ENCODE assay signal across 8 mouse cellular contexts in the genomic region with DNA sequence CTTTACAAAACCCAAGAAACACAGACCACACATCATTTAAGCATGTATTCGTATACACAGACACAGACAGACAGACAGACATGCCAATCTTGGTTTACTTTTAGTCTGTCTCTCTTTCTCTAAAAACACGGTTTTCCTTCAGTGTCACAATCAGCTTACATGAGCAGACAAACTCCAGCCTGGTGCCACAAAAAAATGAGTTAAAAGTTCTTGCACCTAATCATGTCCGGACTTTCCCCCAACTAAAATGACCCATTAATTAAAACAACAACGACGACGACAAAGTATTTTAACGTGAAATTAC. TPM values are rescaled to one million over a fixed set of nuclear protein-coding genes. Genes with fewer than 3 reads are reported as not detected.
DNase-seq lines count a peak whose midpoint lies in the region; ATAC-seq and TF ChIP-seq lines count a peak whose summit lies in the region.

No protein-coding gene starts in this region.

- peak overlapping the region; percentile 93 for H3K4me3 ChIP-seq in spleen, adult 2 months (ENCODE audit: extremely low read depth, insufficient read depth, insufficient read length)
- peak overlapping the region; percentile 86 for H3K4me3 ChIP-seq in limb, embryonic 15.5 days

- H3K9me3 ChIP-seq in limb, embryonic 15.5 days, result no peaks in the 10 kb centered on the region

- peak overlapping the region; percentile 62 for H3K4me2 ChIP-seq in limb, embryonic 15.5 days

- 0 out of 2 replicates have a peak overlapping the region, but pooled peaks have one; percentile 92 for H3K9ac ChIP-seq in limb, embryonic 15.5 days

- TF ChIP-seq POLR2A in spleen, adult 2 months (IDR thresholded peaks at IDR 0.05; ENCODE audit: low read depth, low read length), result no peak

- no peaks in the 10 kb centered on the region for H3K27me3 ChIP-seq in spleen, adult 2 months (ENCODE audit: control insufficient read depth, insufficient read depth, low read length)
- no peaks in the 10 kb centered on the region for H3K27me3 ChIP-seq in limb, embryonic 15.5 days

- no peak overlapping the region for H3K27ac ChIP-seq in spleen, adult 2 months (ENCODE audit: insufficient read depth, low read length)
- peak overlapping the region; percentile 99; the same call in 1 of the 2 replicates for H3K27ac ChIP-seq in limb, embryonic 15.5 days

- DNase-seq in embryo, embryonic 11 days, result peak; percentile 13
- no peak for DNase-seq in embryo, embryonic 10 days (ENCODE audit: low spot score)
- no peak for DNase-seq in spleen, adult 2 months (ENCODE audit: low read depth in 1 of 2, low spot score in 2 of 2)
- DNase-seq in spleen, postnatal 4 days (ENCODE audit: low spot score in 2 of 2), result no peak
- no peak for DNase-seq in frontal cortex, postnatal 36 days (ENCODE audit: low spot score in 2 of 2)
- DNase-seq in gastrocnemius, postnatal 14 days, result no peak
- no peak for DNase-seq in frontal cortex, postnatal 25 days (ENCODE audit: low spot score in 2 of 2)

- intact Hi-C loops in gastrocnemius, postnatal 14 days (cut with DNase I; ENCODE audit: low total_unique reads), result no loop called here

- H3K4me1 ChIP-seq in spleen, adult 2 months (ENCODE audit: control insufficient read depth, insufficient read depth, insufficient read length), result peaks cover 5% of the 10 kb centered on the region
- H3K4me1 ChIP-seq in limb, embryonic 15.5 days, result peaks cover 13% of the 10 kb centered on the region

- WGBS in spleen, adult 2 months, result 6% methylated on average over 7 of the region's 7 CpGs
- 2% methylated on average over 7 of the region's 7 CpGs for WGBS in limb, embryonic 15.5 days

- no peak for TF ChIP-seq CTCF in spleen, adult 2 months (IDR thresholded peaks at IDR 0.05; ENCODE audit: extremely low read depth, insufficient read depth, insufficient read length, insufficient replicate concordance)

- H3K36me3 ChIP-seq in spleen, adult 2 months (ENCODE audit: control insufficient read depth, insufficient read depth, low read length), result no peaks in the 10 kb centered on the region
- no peaks in the 10 kb centered on the region for H3K36me3 ChIP-seq in limb, embryonic 15.5 days

- ATAC-seq in limb, embryonic 15.5 days (ENCODE audit: insufficient number of reproducible peaks, low FRiP score, low TSS enrichment, low read depth), result no peak

RNA-seq across cellular contexts. Expression of a gene that starts 2.1 kb away (rescaled TPM):
- polyA plus RNA-seq in spleen, adult 2 months (2012; rRNA removed), result 4.5 and 6.5 TPM in 2 replicates
- polyA plus RNA-seq in limb, embryonic 15.5 days (2015; fragmentation: Nextera tagmentation; extraction: Ambion mirVana), result 36.4 and 37.9 TPM in 2 replicates
- 10 to 100 TPM; 36.7 to 37.0 TPM for total RNA-seq in gastrocnemius, postnatal 14 days (2021)
